Mouse (Mus musculus): ENCODE data around the gene Calhm3.
"Not testable (repeated sequence)": the region's sequence is repeated elsewhere in the genome, so short reads cannot be mapped to it uniquely, and the experiment has no call there.

Calhm3 gene

DNA sequence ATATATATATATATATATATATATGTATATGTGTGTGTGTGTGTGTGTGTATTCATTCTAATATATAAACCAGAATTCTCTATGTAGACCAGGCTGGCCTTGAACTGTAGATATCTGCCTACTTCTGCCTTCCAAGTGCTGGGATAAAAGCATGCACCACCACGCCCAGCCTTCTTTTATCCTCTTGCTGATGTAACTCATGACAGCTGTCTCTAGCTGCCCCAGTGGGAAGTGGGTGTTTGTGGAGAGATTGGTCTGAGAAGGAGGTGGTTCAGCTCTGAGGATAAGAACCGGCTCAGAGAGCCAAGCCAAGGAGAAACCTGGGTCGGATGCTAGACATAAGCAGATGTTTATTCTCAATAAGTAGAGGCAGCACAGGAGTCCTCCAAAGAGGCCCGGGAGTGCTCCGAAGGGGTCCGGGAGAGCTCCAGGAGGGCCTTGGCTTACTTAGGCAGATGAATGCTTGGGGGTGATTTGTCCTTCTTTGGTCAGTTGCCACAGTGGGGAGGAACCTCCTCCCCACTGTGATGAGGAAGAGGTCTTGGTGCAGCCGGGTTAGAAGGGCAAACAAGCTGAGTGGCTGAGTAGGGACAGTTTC, 10.2 kb upstream of the Calhm3 start:
- DNase-seq (ENCODE audit: low spot score): no peak

DNA sequence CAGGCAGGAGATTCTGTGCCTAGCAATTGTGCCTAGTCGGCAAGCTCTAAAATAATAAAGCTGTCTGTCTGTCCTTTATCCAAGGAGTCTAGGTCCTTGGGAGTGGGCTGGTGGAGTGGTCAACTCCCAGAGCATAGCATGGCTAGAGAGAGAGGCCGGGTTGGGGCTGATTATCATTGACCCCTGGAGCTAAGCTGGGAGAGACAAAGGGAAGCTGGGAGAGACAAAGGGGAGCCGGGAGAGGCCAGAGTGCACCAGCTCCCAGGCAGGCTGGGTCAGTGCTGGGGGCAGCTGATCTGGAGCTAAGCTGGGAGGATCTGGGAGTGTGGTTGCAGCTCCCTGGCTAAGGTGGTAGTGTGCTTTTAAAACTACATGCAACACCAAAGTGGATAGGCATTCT, 9.2 kb upstream of the Calhm3 start:
- no peak for DNase-seq (ENCODE audit: low spot score)

DNA sequence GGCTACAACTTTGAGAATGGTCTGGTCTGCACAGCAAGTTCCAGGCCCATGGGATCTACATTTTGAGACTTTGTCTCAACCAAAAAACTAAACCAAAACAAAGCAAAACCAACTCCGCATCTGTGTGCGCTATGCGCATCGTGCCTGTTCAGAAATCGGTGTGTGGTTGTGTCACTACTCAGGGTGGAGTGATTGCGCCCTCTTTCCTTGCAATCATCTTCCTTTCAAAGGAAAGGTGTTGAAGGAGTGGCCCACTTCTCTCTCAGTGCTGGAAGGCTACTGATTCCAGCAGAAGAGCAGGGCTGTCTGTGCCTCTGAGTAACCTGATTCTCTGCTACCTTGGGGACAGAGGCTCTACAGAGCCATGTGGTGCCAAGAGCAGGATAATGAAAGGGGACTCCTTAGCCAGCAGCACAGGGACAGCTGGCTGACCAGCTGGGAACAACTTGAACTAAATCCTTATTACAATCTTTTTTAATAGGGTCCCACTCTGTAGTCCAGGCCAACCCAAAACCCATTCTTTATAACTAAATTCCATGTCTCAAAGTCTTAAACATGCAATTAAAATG, 5.7 kb upstream of the Calhm3 start:
- no peak for DNase-seq (ENCODE audit: low spot score)

GRCm38 (mm10) chr19:47161669-47162068, 4.1 kb upstream of the Calhm3 start:
- DNase-seq (ENCODE audit: low spot score): no peak

DNA sequence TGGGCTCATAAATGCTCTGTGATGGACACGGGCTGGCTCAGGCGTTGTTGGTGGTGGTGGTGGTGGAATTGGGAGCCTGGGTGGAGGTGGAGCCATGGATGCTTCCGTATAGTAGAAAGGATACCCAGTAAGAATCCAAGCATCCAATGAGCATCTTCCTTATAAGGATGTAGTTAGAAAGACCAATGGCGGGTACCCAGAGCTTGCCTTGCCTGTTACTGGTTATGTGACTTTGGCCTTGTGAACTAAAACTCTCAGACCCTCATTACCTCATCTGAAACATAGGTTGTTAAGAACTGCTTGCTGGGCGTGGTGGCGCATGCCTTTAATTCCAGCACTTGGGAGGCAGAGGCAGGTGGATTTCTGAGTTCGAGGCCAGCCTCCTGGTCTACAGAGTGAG, 3.8 kb downstream of the Calhm3 start:
- DNase-seq (ENCODE audit: low spot score): no peak

GRCm38 (mm10) chr19:47152062-47152369, 5.5 kb downstream of the Calhm3 start:
- DNase-seq (ENCODE audit: low spot score): no peak

DNA sequence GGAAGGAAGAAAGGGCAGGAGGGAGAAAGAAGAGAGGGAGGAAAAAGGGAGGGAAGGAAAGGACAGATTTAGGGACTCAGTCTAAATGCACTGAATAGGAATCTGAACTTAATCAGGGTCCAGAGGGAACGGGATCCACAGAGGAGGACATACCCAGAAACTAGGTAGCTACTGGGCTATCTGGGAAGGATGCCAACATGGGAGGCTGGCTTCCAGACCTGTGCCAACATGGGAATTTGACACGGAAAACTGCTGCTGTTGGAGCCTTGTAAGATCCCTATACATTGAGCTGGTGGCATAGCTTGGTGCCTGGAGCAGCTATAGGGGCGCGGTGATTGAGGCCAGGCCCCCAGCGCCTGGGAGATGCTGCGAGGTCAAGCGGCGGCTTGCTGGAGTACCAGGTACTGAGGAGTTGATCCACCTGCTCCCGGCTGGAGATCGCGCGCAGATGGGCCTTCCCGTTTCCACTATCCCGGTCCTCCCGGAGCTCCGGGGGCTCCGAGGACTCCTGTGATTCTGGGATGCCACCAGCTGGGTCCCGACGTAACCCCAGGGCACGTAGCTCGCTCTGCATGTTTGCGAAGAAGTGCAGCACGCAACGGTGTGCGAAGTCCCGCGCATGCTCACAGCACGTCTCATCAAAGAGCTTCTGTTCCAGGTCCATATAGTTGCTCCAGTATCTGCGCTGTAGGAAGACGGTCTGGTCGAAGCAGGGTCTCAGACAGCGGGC, 6.1 kb downstream of the Calhm3 start:
- no peak for DNase-seq (ENCODE audit: low spot score)

DNA sequence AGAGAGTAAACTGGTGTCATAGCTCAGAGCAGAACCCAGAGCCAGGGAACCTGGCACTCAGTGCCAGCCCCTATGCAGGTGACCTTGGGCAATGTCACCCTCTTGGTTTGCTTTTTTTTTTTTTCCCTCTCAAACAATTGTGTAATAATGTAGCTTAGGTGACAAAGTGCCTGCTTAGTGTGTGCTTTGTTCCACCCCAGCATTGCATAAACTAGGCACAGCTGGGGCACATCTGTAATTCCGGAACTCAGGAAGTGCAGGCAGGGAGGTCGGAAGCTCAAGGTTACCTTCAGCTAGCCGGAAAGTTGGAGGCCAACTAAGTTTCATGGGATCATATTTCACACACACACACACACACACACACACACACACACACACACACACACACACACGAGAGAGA, 7.7 kb downstream of the Calhm3 start:
- DNase-seq (ENCODE audit: low spot score): no peak

DNA sequence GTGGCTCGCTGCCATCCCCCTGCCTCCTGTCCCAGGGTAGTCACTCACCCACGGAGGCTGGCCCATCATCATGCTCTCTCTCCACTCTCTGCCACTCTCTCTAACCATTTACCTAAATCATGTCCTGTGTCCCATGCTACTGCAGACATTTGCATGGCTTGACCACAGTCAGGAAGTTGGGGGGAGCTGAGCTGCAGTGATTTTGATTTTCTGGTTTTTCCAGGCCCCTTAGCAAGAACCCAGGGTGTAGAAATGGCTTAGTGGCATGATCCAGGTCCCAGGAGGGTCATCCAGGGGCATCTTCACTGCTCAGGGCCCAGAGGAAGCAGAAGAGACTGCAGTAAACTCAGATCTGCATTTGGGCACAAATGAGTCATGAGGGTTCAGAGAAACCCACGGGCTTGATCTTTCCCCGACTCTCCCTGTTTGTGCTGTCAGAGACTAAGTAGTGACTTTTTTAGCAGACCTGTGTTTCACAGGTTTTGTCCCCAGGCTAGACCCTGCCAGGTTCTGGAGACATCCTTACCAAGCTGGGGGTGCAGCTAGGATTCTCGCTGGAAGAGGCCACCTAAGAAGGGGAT, 9.2 kb downstream of the Calhm3 start:
- no peak for DNase-seq (ENCODE audit: low spot score)

DNA sequence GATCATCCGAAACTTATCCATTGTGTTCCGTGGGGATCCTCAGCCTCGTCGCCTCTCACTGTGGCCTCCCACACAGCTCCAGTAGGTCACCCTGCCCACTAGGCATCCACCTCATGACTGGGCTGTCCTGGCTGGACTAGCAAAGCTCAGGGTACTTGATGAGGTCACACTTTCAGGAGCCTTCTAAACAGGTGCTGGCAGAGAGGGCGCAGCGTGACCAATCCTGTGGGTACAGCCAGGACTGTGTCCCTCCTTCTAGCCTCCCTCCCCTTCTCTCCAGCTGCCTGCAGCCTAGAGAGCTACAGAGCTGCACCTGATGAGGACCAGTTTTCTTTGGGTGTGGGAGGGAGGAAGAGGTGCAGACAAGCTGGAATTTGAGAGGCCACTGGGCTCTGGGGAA, 13.4 kb downstream of the Calhm3 start, which contains the start of gene Calhm1:
Calhm1 (minus strand) TSS at position 101 of the 400 bp plus-strand sequence.
- no peak for DNase-seq (ENCODE audit: low spot score)

GRCm38 (mm10) chr19:47142438-47142837, 15.1 kb downstream of the Calhm3 start:
- no peak for DNase-seq (ENCODE audit: low spot score)

DNA sequence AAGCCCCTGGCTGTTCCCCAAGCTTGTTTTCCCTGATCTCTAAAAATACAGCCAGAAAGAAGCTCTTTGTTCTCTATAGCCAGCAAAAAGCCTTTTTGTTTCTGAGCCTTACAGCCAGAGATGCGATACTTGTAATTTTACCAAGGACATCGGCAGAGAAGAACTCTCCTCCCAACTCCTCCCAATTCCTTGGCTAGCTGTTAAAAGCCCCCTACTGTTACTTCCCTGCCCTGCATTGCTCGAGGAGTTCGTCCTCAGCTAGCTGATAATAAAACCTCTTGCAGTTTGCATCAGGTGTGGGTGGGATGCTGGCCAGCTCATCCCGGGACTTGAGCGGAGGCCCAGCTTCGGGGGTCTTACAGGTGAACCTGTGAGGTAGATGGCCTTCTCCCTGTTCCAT, 18.0 kb downstream of the Calhm3 start:
- DNase-seq (ENCODE audit: low spot score): not testable (repeated sequence)

DNA sequence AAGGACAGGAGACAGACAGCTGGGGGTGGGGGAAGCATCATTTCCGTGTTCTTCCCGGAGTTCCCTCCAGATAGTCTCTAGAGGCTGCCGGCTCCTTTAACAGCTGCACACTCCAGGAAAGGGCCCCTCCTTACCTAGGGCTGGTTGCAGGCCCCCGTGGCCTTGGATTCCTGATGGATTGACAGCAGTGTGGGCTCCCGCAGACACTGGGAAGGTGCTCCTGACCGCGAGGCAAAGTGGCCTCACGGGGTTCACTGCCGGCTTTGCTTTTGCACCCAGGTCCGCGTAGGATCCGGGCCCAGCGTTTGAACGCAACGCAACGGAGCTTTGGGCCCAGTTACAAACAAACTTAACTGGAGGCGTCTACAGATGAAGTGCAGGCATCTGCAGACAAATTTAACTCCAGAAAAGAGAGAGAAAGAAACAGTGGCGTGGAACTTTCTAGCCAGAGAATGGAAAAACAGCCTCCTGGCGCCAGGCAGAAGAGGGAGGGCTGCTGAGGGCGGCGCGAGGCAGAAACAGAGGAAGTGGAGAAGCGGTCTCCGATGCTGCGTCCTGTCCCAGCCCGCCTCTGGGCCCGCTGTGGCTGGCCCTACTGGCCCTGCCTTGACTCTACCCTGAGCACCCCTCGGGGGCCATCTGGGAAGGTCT, 19.7 kb downstream of the Calhm3 start, which contains the start of gene Calhm2:
Calhm2 (minus strand) TSS at position 524 of the 651 bp plus-strand sequence.
- DNase-seq (ENCODE audit: low spot score): peak; percentile 49

DNA sequence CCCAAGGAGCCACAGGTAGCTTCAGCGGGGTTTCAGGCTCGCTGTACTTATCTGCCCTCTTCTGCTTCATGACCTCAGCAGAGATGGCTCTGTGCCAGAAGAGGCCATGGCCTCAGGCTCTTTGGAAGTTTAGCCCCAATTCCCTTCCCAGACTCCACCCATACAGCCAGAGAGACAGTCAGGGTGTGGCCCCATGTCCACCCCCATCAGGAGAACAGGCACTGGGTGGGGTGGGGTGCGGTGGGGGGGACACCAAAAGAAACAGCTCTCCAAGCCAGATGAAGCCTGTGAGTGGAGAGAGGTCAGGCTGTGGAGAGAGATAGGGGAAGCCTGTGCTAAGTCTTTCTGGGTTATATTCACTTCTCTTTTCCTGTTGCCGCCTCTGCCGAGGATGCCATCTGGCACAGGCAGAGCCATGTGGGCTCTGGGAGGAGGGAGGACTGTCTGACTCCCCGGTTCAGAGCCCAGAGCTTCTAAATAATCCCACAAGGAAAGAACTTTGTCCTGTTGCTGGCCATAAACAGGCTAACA, 20.4 kb downstream of the Calhm3 start:
- no peak for DNase-seq (ENCODE audit: low spot score)

DNA sequence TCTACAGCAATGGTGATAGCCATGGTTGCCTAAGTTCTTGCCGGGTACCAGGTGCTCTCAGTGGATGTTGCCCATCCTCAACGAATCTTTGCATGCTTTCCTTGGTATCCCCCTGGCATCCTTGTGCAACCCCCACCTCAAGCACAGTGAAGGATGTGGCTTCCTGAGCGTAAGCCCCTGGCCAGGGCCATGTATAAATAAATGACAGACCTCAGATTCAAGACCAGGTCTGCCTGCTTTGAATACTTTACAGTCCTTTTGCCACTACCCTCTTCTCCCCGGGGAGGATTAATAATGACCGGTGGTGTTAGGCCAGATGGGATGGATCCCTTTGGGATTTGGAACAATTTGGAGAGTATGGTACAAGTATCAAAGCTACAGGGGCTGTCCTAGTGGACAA, 21.4 kb downstream of the Calhm3 start:
- DNase-seq (ENCODE audit: low spot score): no peak

- no peak for DNase-seq (ENCODE audit: low spot score)
Observed at GRCm38 (mm10) chr19:47135568-47135967, 22.0 kb downstream of the Calhm3 start.

GRCm38 (mm10) chr19:47133161-47133560, 24.4 kb downstream of the Calhm3 start:
- no peak for DNase-seq (ENCODE audit: low spot score)

DNA sequence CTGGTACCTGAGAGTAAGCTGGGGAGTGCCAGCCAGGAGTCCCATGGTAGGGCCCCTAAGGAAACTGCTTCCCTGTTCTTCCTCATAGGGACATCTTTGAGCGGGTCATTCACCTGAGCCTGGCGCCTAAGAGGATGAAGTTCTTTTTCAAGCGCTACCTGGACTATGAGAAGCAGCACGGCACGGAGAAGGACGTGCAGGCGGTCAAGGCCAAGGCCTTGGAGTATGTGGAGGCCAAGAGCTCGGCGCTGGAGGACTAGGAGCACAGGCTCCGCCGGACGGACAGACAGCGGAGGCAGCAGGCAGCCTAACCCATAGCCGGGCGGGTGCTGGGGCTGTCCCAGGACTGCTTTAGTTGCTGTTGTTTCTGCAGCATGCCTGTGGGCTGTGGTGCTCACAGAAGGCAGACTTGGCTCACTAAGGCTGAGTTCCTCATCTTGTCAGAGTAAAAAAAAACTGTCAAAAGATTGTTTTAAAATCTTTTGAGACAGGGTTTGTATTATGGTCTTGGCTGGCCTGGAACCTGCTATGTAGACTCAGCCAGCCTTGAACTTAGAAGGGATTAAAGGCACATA, 26.9 kb downstream of the Calhm3 start:
- DNase-seq (ENCODE audit: low spot score): no peak

- DNase-seq (ENCODE audit: low spot score): no peak
Observed at GRCm38 (mm10) chr19:47128835-47129234, 28.7 kb downstream of the Calhm3 start.

- no peak for DNase-seq (ENCODE audit: low spot score)
Observed at GRCm38 (mm10) chr19:47128164-47128563, 29.4 kb downstream of the Calhm3 start.

- DNase-seq (ENCODE audit: low spot score): no peak
Observed at GRCm38 (mm10) chr19:47122802-47123201, 34.8 kb downstream of the Calhm3 start.

GRCm38 (mm10) chr19:47121054-47121453, 36.5 kb downstream of the Calhm3 start:
- DNase-seq (ENCODE audit: low spot score): no peak
